Mouse (Mus musculus): Measurements from ENCODE around the gene Sft2d2. TPM values are rescaled to one million over a fixed set of nuclear protein-coding genes. Genes with fewer than 3 reads are reported as not detected.

Gene Sft2d2
- polyA plus RNA-seq (2017; shearing (Covaris generic)): 10 to 100 TPM; 25.7 to 30.3 (median 27.4) TPM

DNA sequence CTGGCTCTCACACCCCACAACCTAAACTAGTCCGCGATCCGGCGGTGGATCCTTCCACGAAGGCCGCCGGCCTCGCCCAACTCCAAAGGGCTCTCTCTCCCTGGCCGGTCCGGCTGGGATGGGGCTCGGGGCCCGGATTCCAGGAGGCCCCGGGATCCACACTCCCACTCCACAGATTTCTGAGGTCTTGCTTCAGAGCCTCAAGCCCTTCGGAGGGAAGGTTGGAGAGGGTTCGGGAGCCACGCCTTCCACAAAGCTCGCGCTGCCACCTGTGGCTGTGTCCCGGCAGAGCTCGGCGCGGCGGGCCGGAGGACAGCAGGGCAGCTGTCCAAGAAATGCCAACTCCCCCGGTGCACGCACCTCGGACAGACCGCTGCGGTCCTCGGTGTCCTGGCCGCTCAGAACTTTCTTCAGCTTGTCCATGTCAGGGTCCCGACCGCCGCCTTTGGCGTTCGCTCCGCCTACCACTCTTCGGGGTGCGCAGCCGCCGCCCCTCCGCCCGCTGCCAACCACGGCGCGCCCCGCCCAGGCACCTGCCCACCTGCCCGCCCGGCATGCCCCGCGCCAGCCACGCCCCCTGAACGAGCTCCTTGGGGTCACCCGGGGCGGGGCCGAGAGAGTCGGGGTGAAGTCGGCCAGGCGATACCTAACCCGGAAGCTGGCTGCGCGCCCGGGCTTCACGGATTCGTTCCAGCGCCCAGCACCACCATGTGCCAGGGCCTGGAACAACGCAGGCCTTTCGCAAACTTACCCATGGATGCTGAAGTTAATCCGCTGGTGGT, at the start of gene Sft2d2:
Gene Sft2d2 (minus strand): TSS at position 559 of the 782 bp plus-strand sequence.
- peak; percentile 88 for ATAC-seq

DNA sequence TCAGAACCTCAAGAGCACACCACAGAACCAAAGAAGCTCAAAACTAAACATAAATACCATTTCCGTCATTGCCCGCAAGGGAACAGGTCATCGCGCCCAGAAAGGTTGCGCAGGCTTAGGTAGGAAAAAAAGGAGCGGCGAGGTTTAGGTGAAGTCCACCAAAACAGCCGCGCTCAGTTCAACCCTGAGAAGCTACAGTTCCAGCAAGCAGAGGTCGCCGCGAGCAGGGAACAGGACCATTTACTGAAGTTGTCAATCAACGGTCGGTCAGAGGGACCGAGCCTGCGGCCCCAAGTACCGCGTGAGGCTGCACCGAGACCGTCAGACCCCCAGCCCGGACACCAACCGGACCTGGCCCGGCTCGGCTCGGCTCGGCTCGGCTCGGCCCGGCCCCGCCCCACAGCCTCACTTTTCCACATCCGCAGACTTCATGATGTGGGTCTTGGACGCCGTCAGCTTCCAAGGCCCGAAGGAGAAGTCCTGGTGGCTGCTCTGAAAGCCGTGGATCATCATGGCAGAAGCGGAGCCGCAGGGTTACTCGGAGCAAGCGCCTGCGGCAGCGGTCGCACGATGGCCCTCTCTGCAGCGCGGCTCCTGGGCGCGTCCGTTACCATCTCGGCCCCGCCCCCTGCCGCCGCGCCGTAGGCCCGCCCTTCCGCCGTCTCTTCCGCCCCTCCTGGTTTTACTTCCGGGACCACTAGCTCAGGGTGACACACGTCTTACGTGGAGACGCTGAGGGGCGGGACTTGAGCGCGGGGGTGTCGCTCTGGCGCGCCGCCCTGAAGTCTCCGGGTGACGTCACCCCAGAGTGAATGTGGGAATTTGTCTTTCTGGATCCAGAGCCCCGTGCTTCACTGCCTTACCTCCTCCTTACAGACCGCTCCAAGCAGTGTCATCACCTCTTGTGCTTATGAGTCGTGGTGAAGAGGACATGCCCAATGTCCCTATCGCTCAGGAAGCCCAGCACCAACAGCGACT, 42.4 kb upstream of the Sft2d2 start, which contains the start of gene Tiprl:
Gene Tiprl (minus strand): TSS at position 676 of the 978 bp plus-strand sequence.
- peak; percentile 95 for ATAC-seq

DNA sequence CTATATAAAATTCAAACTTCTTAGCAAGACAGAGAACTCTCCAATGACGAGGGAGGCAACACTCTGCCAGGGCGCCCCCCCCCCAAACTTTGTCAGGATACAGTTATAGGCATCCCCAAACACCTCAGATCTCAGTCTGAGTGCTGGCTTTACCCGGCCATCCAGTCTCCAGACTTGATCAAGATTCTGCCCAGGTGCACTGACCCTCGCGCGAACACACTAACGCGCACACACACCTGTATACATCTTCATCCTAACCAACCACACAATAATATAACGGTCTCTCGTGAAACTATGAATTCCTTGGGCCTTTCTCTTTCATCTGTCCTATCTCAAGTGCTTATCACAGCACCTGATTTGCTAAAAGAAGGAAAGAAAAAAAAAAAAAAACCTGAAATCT, 41.6 kb upstream of the Sft2d2 start:
- ATAC-seq: no peak

DNA sequence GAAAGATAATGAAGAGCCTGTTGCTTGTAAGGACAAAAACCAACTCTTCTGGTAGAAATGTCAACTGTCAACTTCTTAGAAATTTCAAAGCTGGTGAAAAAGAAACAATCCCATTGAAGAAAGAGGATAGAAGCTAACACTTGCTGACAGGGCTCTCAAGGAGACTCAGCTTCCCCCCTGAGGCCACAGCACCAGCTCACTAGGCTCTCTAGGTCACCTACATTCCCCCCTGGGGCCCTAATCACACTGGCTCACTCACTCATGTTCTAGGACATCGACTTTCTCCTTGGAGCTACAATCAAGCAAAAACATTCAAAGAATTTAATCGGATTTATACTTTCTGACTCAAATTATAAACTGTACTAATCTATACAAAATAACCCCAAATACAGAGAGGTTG, 39.6 kb upstream of the Sft2d2 start:
- ATAC-seq: no peak

DNA sequence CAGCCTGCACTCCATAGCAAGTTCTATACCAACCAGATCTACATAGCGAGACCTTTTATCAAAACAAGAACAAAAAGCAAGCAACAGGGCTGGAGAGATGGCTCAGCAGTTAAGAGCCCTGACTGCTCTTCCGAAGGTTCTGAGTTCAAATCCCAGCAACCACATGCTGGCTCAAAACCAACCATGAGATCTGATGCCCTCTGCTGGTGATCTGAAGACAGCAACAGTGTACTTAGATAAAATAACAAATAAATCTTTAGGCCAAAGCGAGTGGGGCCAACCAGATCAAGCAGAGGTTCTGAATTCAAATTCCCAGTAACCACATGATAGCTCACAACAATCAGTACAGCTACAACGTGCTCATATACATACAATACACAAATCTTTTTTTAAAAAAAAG, 36.5 kb upstream of the Sft2d2 start:
- ATAC-seq: no peak

DNA sequence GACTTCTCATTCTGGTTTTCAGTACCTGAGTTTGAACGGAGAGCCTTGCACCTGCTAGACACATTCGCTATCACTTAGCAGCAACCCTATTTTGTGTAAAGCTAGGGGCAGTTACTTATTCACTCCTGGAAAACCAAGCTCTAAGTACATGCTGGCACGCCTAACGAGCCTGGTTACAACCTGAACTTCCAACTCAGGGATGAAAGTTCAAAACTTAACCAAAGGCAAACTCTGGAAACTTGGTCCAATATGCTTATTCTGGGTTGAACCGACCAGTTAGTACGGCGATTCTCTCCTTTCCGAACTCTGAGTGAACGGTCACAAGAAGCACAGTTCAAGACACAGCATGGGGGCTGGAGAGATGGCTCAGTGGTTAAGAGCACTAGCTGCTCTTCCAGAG, 35.3 kb upstream of the Sft2d2 start:
- no peak for ATAC-seq

DNA sequence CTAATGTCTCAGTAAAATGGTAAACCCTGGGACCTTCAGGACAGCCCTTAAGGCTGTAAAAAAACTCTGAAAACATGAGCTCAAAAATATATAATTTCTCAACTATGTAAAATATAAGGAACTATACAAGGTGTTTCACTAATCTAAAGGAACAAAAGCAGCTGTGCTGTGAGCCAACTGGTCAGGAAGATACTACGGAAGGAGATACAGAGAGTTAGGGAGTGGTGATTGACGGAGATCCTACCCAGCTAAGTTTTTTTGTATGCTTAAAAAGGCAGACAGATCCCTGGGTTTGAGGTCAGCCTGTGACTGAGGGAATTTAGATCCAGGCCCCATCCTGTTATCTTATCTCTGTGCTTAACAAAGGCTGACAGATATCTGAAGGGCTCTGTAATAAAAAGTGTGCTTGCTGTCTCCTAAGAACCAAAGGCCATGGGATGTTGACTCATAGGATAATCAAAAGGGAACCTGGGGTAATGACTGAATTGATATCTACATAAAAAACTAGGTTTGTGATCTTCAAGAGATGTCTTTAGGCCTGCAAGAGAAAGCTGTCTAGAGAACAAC, 22.9 kb upstream of the Sft2d2 start:
- ATAC-seq: no peak

DNA sequence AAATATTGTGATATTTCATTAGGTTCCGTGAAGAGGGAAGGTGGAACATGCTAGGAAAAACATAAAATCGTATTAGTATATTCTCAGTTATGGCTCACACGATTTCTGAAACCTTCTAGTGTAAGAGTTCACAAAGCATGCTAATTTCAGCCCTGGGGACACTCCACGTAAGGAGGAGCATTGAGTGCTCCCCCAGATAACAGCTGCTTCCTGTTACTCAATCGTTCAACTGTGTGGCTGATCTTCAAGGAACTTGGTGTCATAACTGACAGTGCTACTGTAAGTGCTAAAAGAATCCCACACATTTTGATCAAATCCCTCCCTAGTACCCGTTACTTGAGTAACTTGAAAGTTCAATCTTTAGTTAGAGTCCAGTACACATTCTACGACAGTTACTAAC, 21.6 kb upstream of the Sft2d2 start:
- ATAC-seq: no peak

DNA sequence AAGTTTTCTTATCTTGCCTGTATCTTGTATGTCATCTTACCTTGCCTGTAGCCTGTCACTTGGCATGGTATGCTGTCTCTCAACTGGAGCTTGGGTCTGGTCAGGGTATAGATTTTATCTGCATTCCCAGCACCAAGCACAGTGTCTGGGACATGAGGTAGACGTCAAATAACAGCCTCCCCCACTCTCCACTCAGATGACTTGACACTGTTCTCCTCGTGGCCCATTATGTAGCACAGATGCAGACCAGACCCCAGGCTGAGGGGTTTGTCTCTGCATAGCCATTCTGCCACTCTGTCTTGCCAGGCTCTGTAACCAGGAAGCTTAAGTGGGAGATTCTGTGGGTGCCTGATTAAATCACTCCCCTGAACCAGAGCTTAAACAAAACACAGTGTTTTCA, 11.4 kb upstream of the Sft2d2 start:
- no peak for ATAC-seq

DNA sequence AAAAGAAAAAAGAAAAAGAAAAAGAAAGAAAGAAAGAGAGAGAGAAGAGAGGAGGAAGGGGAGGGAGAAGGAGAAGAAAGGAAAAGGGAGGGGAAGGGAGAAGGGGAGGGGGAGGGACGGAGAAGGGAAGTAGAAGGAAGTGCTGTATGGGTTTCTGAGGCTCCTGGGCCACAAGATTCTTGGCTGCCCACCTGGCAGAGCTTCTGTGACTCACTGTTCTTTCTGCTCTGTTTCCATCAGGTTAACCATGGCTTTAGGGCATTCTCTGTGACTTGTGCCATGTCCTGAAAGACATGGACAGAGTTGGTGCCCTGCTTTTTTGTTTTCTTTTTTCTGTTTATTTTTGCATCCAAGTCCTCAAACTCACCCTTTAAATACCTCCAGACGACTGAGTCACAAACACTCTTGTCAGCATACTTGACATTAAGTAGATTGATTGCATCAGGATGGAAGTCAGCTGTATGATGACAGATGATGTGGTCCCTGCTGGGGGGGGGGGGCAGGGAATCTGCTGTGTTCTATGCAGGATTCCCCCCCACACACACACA, 9.3 kb upstream of the Sft2d2 start:
- ATAC-seq: no peak

DNA sequence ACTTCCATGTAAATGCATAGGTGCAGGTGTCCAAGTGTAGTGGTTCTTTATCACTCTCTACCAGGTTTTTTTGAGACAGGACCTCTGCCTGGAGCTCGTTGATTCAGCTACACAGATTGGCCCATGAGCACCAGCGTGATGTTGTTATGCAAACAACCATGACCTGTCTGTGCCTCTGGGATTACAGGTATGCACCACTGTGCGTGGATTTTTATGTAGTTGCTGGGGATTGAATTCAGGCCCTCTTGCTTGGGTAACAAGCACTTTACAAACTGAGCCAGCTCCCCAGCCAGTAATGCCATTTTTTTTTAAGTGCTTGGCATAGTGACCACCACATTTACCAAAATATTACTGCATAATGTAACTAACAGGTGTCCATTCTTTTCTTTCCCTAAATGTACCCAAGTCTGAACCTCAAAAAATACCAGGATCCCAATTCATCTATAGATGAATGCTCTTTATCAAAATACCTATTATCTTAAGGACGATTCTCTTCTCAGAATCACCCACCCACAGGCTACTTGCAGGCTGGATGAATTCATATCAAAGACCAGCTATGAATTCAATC, 7.3 kb upstream of the Sft2d2 start:
- no peak for ATAC-seq

DNA sequence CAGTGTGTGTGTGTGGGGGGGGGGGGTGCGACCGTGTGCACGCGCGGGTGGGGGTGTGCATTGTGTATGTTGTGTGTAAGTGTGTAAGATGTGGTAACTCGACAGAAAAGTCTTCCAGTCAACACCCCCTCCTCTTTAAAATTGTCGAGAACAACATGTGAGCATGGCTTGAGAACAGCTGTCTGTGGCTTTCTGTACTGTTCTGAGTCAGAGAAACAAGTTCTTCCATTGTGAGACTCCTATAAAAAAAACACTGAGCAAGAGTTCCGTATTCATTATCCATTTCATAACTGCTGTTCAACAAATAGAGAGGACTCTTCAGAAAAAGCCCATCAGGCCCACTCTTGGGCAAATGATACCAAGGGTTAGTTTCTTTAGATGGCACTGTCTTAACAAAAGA, 6.5 kb upstream of the Sft2d2 start:
- ATAC-seq: peak; percentile 54

DNA sequence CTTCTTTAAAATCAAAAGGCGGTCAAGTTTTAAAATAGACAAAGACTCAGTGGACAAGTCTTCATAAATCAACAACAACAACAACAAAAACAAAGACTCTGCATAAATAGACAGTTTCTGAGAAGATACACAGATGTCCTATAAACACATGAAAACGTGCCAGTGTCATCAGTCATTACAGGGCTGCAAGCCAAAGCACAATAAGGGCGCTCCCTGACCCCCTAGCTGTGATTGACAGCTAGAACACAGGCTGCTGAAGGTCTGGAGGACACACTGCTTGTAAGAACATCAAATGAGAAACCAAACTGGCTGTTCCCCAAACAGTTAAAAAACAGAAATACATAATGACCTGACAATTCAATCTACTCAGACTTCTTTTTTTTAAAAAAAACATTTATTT, 5.4 kb upstream of the Sft2d2 start:
- ATAC-seq: no peak

DNA sequence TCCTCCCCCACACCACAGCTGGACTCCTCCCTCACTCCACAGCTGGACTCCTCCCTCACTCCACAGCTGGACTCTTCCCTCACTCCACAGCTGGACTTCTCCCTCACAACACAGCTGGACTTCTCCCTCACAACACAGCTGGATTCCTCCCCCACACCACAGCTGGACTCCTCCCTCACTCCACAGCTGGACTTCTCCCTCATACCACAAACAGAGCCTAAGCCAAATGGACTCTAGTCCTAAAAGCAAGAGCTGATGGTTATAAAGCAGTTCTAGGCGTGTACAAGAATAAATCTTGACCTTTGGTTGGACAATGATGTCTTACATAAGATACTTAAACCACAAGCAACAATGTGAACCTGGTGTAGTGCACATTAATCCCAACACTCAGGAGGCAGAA, 4.7 kb upstream of the Sft2d2 start:
- ATAC-seq: no peak

DNA sequence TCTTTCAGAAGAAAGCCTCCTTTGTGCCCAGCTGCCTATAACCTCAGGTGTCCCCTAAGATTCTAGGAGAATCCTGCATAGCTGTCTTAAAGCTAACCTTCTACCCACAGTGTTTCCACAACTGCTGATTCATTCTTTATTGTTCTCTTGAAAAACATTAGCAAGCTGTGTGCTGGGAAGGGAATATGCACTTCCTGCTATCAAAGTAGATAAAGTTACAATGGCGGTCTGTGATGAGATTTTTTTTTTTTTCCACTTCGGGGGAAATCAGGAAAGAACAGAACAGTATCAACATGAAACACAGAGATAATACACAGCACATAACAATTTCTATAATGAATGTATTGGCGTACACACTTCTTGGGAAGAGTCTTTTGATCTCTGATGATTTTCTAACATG, 3.6 kb upstream of the Sft2d2 start:
- ATAC-seq: no peak

DNA sequence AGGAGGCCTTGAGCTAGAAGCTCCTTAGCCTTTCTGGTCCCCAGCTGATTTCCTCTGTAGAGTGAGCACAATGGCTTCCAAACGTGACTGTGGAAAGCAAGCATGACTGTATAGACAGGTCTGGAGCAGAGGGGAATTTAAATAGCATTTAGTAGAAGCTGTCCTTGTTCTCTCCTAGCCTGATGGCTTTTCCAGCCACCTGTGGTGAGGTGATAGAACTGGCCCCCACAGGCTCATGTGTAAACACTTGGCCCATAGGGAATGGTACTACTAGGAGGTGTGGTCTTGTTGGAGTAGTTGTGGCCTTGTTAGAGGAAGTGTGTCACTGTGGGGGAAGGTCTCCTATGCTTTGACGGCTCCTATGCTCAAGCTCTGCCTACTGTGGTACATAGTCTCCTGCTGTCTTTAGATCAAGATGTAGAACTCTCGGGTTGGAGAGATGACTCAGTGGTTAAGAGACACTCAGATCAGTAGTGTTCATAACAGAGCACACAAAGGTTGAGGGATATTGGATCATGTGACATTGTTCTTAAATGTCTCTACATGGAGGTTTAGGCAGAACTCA, 1.2 kb upstream of the Sft2d2 start:
- no peak for ATAC-seq

DNA sequence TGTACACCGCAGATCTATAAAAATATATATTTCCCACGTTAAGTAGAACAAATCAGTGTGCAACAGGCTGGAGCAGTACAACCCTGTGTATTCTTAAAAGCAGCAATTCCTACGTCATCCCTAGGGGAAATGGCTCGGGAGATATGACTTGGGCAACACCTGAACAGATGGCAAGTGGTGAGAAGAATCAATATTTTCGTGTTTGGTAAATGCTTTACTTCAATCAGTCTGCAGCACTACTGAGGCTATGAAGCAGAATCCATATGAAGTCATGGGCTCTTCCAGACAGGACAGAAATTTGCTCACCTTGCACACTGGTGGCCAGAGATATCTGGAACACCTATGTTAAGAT, 400 bp upstream of the Sft2d2 start:
- peak; percentile 22 for ATAC-seq

DNA sequence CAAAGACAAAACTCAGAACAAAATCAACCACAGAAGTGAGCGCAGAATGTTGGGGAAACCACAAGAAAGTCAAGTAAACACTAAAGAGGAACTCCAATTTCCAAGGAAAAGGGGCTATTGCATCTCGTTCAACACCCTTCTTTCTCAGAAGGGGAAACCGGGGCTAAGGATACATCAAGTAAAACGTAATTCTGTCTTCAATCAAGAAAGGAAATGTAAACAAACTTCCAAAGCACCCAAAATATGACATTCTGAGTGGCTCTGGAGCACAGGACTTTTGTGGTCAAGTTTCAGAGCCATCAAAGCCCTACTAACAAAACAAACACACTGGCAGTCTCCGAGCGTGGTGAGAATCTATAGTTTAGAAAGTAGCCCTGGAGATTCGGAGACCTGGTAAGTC, 812 bp downstream of the Sft2d2 start:
- no peak for ATAC-seq

DNA sequence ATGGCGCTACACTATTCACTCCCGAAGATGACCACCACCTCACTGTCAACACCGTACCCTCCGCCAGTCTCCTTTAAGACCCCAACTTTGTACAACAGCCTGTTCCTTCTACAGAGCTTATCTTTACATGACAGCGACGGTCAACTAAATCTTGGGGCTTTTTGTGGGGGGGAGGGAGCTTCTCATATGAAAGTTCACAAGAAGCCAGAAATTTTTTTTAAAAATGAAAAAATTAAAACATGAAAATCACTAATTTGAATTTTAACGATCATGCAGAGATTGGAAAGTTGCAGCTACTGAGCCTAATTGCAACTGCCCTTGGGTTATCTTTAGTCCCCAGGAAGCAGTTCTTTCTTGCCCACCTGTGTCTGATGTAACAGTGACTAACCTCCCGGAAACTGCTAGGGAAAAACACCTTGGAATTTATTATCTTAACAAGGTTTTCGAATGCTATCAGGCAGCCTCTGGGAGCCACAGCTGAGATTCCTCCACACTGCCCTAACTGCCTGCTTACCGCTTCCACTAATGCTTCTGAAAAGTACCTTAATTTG, 1.4 kb downstream of the Sft2d2 start:
- ATAC-seq: no peak

DNA sequence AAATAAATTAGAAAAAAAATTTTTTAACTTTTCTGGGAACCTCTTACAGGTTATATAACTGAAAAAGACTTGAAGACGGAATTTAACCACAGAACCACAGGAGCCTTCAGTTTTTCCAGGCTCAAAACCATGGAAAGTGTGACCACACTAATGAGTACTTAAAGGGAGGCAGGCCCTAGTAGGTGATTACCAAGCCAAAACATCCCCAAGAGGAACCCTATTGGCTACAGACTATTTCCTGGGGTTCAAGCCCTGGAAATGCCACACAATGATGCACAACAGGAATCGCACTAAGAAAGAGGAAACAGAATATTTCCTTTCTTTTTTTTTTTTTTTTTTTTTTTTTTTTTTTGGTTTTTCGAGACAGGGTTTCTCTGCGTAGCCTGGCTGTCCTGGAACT, 2.1 kb downstream of the Sft2d2 start:
- no peak for ATAC-seq

DNA sequence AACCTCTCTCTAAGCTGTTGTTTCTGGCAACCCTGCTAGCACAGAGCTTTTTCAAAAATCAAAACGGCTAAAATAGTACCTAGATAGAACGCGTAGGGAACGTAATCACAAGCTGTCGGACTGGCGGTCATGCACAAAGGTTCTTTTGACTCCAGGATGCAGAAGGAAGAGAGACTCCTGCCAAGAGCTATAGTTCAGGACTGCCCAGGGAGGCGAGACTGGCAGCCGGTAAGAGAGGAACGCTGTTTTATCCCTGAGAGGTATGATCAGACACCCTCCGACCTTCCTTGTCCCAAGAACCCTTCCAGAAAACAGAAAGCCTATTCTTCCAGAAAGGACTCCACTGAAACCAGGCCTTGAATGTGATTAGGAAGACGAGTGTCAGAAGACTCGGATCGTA, 2.6 kb downstream of the Sft2d2 start:
- ATAC-seq: no peak
